Mouse (Mus musculus) heart, adult 2 months (tissue): ENCODE data around the gene Klf15. TPM values are rescaled to one million over a fixed set of nuclear protein-coding genes. Genes with fewer than 3 reads are reported as not detected.
A peak's percentile ranks its signal among the peaks of the same experiment; 100 is the strongest.

Experiments used
- DNase-seq, 2 experiments: peaks; one replicate each; pipeline ENCODE4 v3.0.0; 2021
- H3K27ac ChIP-seq: fragments of 200-600 bp; 2 replicates; pipeline ENCODE4 v1.8.1; 2022
- H3K27me3 ChIP-seq: fragments of 200-500 bp; 2 replicates; pipeline ENCODE4 v1.6.1; 2012; ENCODE audit warnings: mild to moderate bottlenecking, low read length, inconsistent platforms, mixed read lengths; ENCODE audit not compliant: control insufficient read depth, insufficient read depth
- H3K36me3 ChIP-seq: fragments of 200-500 bp; 2 replicates; pipeline ENCODE4 v1.6.1; 2012; ENCODE audit warnings: low read length, inconsistent platforms; ENCODE audit not compliant: control insufficient read depth, insufficient read depth
- H3K4me1 ChIP-seq: fragments of 200-500 bp; 2 replicates; pipeline ENCODE4 v1.6.1; 2011; ENCODE audit warnings: low read length; ENCODE audit not compliant: control insufficient read depth, insufficient read depth
- H3K4me3 ChIP-seq: fragments of 200-600 bp; 2 replicates; pipeline ENCODE4 v1.8.1; 2022
- H3K79me2 ChIP-seq: fragments of 200-500 bp; replicated peaks from 2 replicates; pipeline ENCODE4 v1.6.1; 2012; ENCODE audit warnings: mild to moderate bottlenecking, inconsistent platforms, low read length, moderate library complexity, mixed read lengths; ENCODE audit not compliant: control insufficient read depth, insufficient read depth
- H3K9ac ChIP-seq: fragments of 200-500 bp; 2 replicates; pipeline ENCODE4 v1.6.1; 2012; ENCODE audit warnings: low read depth, mild to moderate bottlenecking, control low read depth, inconsistent platforms, low read length, mixed read lengths
- CTCF ChIP-seq: fragments of 200-600 bp; IDR thresholded peaks from 2 replicates; pipeline ENCODE4 v1.8.1; 2022; ENCODE audit warnings: antibody characterized with exemption, mild to moderate bottlenecking, moderate library complexity
- EP300 ChIP-seq: fragments of 200-500 bp; IDR thresholded peaks from 2 replicates; pipeline ENCODE4 v1.6.1; 2011; ENCODE audit warnings: low read depth, low read length, control low read depth; ENCODE audit not compliant: insufficient read depth
- POLR2A ChIP-seq: fragments of 200-500 bp; IDR thresholded peaks from 2 replicates; pipeline ENCODE4 v1.6.1; 2011; ENCODE audit warnings: mild to moderate bottlenecking, low read depth, low read length, control low read depth; ENCODE audit not compliant: insufficient read depth
- WGBS: fragments of 180-500 bp; shearing (Covaris S2); methylation state at CpG from one replicate; pipeline ENCODE4 v1.1.7; 2018; 5-methylcytosine and 5-hydroxymethylcytosine counted together
- intact Hi-C: fragments of 180-260 bp; cut with DNase I; formaldehyde crosslinking; loops from one replicate; pipeline ENCODE4 v1.15.1; 2025
- polyA plus RNA-seq: library from polyadenylated mRNA; depleted of rRNA; stranded (reverse); fragments of >200 nt; gene quantifications from 2 replicates; pipeline ENCODE4 v1.2.3, GENCODE M21; 2012
- total RNA-seq, 2 experiments: library from RNA; stranded (reverse); gene quantifications; 2 replicates each; pipeline ENCODE4 v1.2.3; 2021

The Klf15 gene
- total and polyA plus RNA-seq, 3 experiments, result 60.2 to 67.4 (median 64.7) TPM

- Histone ChIP-seq H3K36me3 (peaks cover 16% of the 10 kb centered on the region; the same call in 1 of the 2 replicates), H3K27me3 (no peaks in the 10 kb centered on the region), H3K9ac (peak overlapping the region; percentile 8; the same call in 1 of the 2 replicates), H3K27ac (peak overlapping the region; percentile 84), H3K4me3 (no peak overlapping the region), H3K79me2 (0 out of 2 replicates have a peak, but pooled peaks cover 2% of the 10 kb centered on the region), H3K4me1 (peaks cover 49% of the 10 kb centered on the region)
- intact Hi-C loops, result no loop called here
- TF ChIP-seq CTCF (no peak), POLR2A (peak; percentile 32; the same call in 1 of the 2 replicates), EP300 (peak; percentile 89)
- peak; percentile 81 to 82 for DNase-seq
- WGBS, result 6% methylated on average over 12 of the region's 12 CpGs
Observed at GRCm38 (mm10) chr6:90470947-90471541, 8.7 kb downstream of the Klf15 start.

GRCm38 (mm10) chr6:90472079-90472478 is 9.7 kb downstream of the Klf15 start:
- H3K4me1 ChIP-seq, result peaks cover 46% of the 10 kb centered on the region
- intact Hi-C loops, result no loop called here
- peak overlapping the region; percentile 84 for H3K27ac ChIP-seq
- no peak overlapping the region for H3K4me3 ChIP-seq
- H3K9ac ChIP-seq, result 0 out of 2 replicates have a peak overlapping the region, but pooled peaks have one; percentile 1
- 68% methylated on average over 4 of the region's 4 CpGs for WGBS
- TF ChIP-seq CTCF (no peak), POLR2A (no peak), EP300 (no peak)
- no peaks in the 10 kb centered on the region for H3K27me3 ChIP-seq
- no peak for DNase-seq
- 0 out of 2 replicates have a peak, but pooled peaks cover 2% of the 10 kb centered on the region for H3K79me2 ChIP-seq
- peaks cover 16% of the 10 kb centered on the region; the same call in 1 of the 2 replicates for H3K36me3 ChIP-seq

GRCm38 (mm10) chr6:90472697-90473096 is 10.3 kb downstream of the Klf15 start:
- intact Hi-C loops, result no loop called here
- WGBS, result 96% methylated on average over 3 of the region's 3 CpGs
- no peak for DNase-seq

GRCm38 (mm10) chr6:90473630-90474360 is 11.4 kb downstream of the Klf15 start:
- intact Hi-C loops, result no loop called here
- no peak overlapping the region for H3K4me3 ChIP-seq
- peaks cover 9% of the 10 kb centered on the region; the same call in 1 of the 2 replicates for H3K36me3 ChIP-seq
- no peak for DNase-seq
- H3K27ac ChIP-seq, result no peak overlapping the region
- H3K9ac ChIP-seq, result no peak overlapping the region
- TF ChIP-seq CTCF (no peak), EP300 (no peak), POLR2A (no peak)
- no peaks in the 10 kb centered on the region for H3K79me2 ChIP-seq
- no peaks in the 10 kb centered on the region for H3K27me3 ChIP-seq
- H3K4me1 ChIP-seq, result peaks cover 38% of the 10 kb centered on the region
- 96% methylated on average over 24 of the region's 24 CpGs for WGBS

More at GRCm38 (mm10) chr6:90472697-90473096, 10.3 kb downstream of the Klf15 start:
- Histone ChIP-seq H3K79me2 (0 out of 2 replicates have a peak, but pooled peaks cover 2% of the 10 kb centered on the region), H3K27me3 (no peaks in the 10 kb centered on the region), H3K4me1 (peaks cover 45% of the 10 kb centered on the region), H3K4me3 (no peak overlapping the region), H3K36me3 (peaks cover 12% of the 10 kb centered on the region; the same call in 1 of the 2 replicates), H3K27ac (peak overlapping the region; percentile 84; the same call in 1 of the 2 replicates), H3K9ac (no peak overlapping the region)
- TF ChIP-seq EP300 (no peak), CTCF (no peak), POLR2A (no peak)

GRCm38 (mm10) chr6:90474361-90474750 is 12.0 kb downstream of the Klf15 start:
- H3K4me3 ChIP-seq, result no peak overlapping the region

More at GRCm38 (mm10) chr6:90474361-90474750, 12.0 kb downstream of the Klf15 start:
- H3K27me3 ChIP-seq, result no peaks in the 10 kb centered on the region
- 79% methylated on average over 3 of the region's 3 CpGs for WGBS
- TF ChIP-seq EP300, result no peak
- TF ChIP-seq POLR2A, result no peak
- no peak for TF ChIP-seq CTCF
- no peak overlapping the region for H3K9ac ChIP-seq
- H3K27ac ChIP-seq, result no peak overlapping the region
- no peak for DNase-seq
- peaks cover 9% of the 10 kb centered on the region; the same call in 1 of the 2 replicates for H3K36me3 ChIP-seq
- no peaks in the 10 kb centered on the region for H3K79me2 ChIP-seq
- H3K4me1 ChIP-seq, result peaks cover 34% of the 10 kb centered on the region
- intact Hi-C loops, result no loop called here
